ENCODE assay signal across 8 mouse cellular contexts in the genomic region with DNA sequence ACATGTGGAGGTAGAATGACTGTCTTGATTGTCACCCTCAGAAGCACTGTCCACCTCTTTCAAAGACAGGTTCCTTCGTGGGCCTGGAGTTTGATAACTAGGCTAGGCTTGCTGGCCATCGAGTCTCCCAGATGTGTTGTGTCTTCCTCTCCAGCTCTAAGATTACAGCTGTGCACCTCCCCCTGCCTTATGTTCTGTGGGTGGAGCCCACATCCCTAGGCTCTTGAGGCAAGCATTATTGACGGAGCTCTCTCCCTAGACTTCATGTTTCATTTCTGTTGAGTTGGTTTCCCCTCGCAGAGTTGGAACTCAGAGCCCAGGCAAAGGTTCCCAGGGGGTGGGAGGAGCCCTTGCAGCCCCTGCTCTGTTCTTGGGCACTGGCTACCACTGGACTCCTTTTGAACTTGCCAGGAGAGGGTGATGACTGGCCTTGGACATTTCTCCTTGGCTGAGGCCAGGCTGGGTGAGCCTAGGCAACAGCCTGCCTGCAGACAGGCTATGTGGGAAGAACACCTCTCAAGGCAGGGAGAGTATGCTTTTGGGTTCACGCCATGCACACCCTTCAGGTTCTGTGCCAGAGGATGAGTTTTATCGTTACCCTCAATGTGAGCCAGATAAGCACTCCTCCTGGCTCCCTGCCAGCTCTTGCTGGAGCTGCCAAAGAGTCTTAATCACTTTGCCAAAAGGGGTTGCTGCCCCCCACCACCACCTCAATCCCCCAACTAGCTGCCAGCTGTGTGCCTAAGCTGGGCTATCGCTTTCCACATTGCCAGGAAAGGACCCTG. TPM values are rescaled to one million over a fixed set of nuclear protein-coding genes. Genes with fewer than 3 reads are reported as not detected.
A peak's percentile ranks its signal among the peaks of the same experiment; 100 is the strongest.
DNase-seq lines count a peak whose midpoint lies in the region; ATAC-seq and TF ChIP-seq lines count a peak whose summit lies in the region.

No protein-coding gene starts in this region.

- H3K27me3 ChIP-seq in heart, embryonic 13.5 days (replicated peaks) = no peaks in the 10 kb centered on the region
- H3K27me3 ChIP-seq in lung, postnatal 0 days (replicated peaks; ENCODE audit: insufficient read depth, low read length) = no peaks in the 10 kb centered on the region
- H3K27me3 ChIP-seq in stomach, embryonic 14.5 days (ENCODE audit: control insufficient read depth, insufficient read depth, low read length) = no peaks in the 10 kb centered on the region

- no peak for TF ChIP-seq CTCF in lung, postnatal 0 days (IDR thresholded peaks at IDR 0.05)
- TF ChIP-seq CTCF in layer of hippocampus, adult 2 months (conservative IDR thresholded peaks at IDR 0.05) = no peak

- TF ChIP-seq EP300 in lung, postnatal 0 days (IDR thresholded peaks at IDR 0.05) = no peak

- H3K27ac ChIP-seq in heart, embryonic 13.5 days (replicated peaks) = peak overlapping the region; percentile 65
- H3K27ac ChIP-seq in lung, postnatal 0 days (ENCODE audit: low read length) = no peak overlapping the region
- no peak overlapping the region for H3K27ac ChIP-seq in stomach, embryonic 14.5 days (ENCODE audit: low read length)
- H3K27ac ChIP-seq in layer of hippocampus, adult 2 months = no peak overlapping the region

- no peaks in the 10 kb centered on the region for H3K36me3 ChIP-seq in heart, embryonic 13.5 days
- no peaks in the 10 kb centered on the region for H3K36me3 ChIP-seq in lung, postnatal 0 days (ENCODE audit: insufficient read depth, low read length)
- no peaks in the 10 kb centered on the region for H3K36me3 ChIP-seq in stomach, embryonic 14.5 days (ENCODE audit: control insufficient read depth, insufficient read depth, low read length)

- H3K9ac ChIP-seq in heart, embryonic 13.5 days = peak overlapping the region; percentile 19; the same call in 1 of the 2 replicates
- no peak overlapping the region for H3K9ac ChIP-seq in lung, postnatal 0 days (replicated peaks; ENCODE audit: low read depth)
- no peak overlapping the region for H3K9ac ChIP-seq in stomach, embryonic 14.5 days (replicated peaks; ENCODE audit: low read depth, low read length)

- ATAC-seq in heart, embryonic 13.5 days (ENCODE audit: extremely low read depth, insufficient number of reproducible peaks, low FRiP score, low TSS enrichment) = peak; percentile 14; the same call in 1 of the 2 replicates
- ATAC-seq in lung, postnatal 0 days = peak; percentile 37; the same call in 1 of the 2 replicates
- ATAC-seq in stomach, embryonic 14.5 days (ENCODE audit: insufficient number of reproducible peaks, insufficient read depth, low FRiP score, low read depth) = peak; percentile 69; the same call in 1 of the 2 replicates

- H3K4me3 ChIP-seq in heart, embryonic 13.5 days = no peak overlapping the region
- H3K4me3 ChIP-seq in lung, postnatal 0 days (ENCODE audit: low read depth, low read length) = no peak overlapping the region
- H3K4me3 ChIP-seq in stomach, embryonic 14.5 days (ENCODE audit: low read depth, low read length) = no peak overlapping the region
- no peak overlapping the region for H3K4me3 ChIP-seq in layer of hippocampus, adult 2 months

- H3K4me2 ChIP-seq in heart, embryonic 13.5 days = peak overlapping the region; percentile 20; the same call in 1 of the 2 replicates
- no peak overlapping the region for H3K4me2 ChIP-seq in lung, postnatal 0 days (replicated peaks; ENCODE audit: low read depth, low read length)
- H3K4me2 ChIP-seq in stomach, embryonic 14.5 days (replicated peaks; ENCODE audit: low read depth, low read length) = no peak overlapping the region

- 32% methylated on average over 7 of the region's 7 CpGs for WGBS in heart, embryonic 13.5 days
- 39% methylated on average over 7 of the region's 7 CpGs for WGBS in lung, postnatal 0 days
- 44% methylated on average over 7 of the region's 7 CpGs for WGBS in stomach, embryonic 14.5 days

- 0 out of 2 replicates have a peak, but pooled peaks cover 4% of the 10 kb centered on the region for H3K9me3 ChIP-seq in heart, embryonic 13.5 days
- no peaks in the 10 kb centered on the region for H3K9me3 ChIP-seq in lung, postnatal 0 days (ENCODE audit: low read length)
- no peaks in the 10 kb centered on the region for H3K9me3 ChIP-seq in stomach, embryonic 14.5 days (ENCODE audit: control insufficient read depth, low read depth, low read length)

- peak; percentile 92 for DNase-seq in heart, adult 11 months
- DNase-seq in heart, adult 8-10 months (ENCODE audit: low spot score) = no peak
- peak; percentile 88 for DNase-seq in 416B (ENCODE audit: low read depth)
- peak; percentile 44 for DNase-seq in cerebellum, adult 11-12 months
- DNase-seq in lung, postnatal 0 days (ENCODE audit: low spot score) = peak; percentile 38
- no peak for DNase-seq in layer of hippocampus, adult 2 months (ENCODE audit: low spot score in 2 of 2)

- H3K4me1 ChIP-seq in heart, embryonic 13.5 days = peaks cover 36% of the 10 kb centered on the region
- H3K4me1 ChIP-seq in lung, postnatal 0 days (ENCODE audit: insufficient read depth, low read depth, low read length) = peaks cover 8% of the 10 kb centered on the region; the same call in 1 of the 2 replicates
- H3K4me1 ChIP-seq in stomach, embryonic 14.5 days (ENCODE audit: control insufficient read depth, insufficient read depth, low read length) = peaks cover 7% of the 10 kb centered on the region; the same call in 1 of the 2 replicates

RNA-seq across cellular contexts. Expression of a gene that starts 30.1 kb away (rescaled TPM):
- total RNA-seq in heart, adult 8-10 months (2022) = under 1 TPM in 1 of 4 experiments, not detected in 3; 0.26 TPM
- polyA plus RNA-seq in heart, embryonic 13.5 days (2015; fragmentation: Nextera tagmentation; extraction: Ambion mirVana) = 0.21 and 0.93 TPM in 2 replicates
- polyA plus RNA-seq in lung, postnatal 0 days (2015; fragmentation: Nextera tagmentation; extraction: Ambion mirVana) = 0.21 and 0.31 TPM in 2 replicates
- polyA plus RNA-seq in stomach, embryonic 14.5 days (2014; fragmentation: Nextera tagmentation; extraction: Ambion mirVana) = 0.90 and 0.94 TPM in 2 replicates
- under 1 TPM; 0.20 to 0.39 TPM for total RNA-seq in layer of hippocampus, adult 2 months (2021)

Comparison
In these comparisons a context has a peak if more than half of its experiments do, and no peak if none do; other contexts are left out.
1. DNase-seq: peak in heart, adult 11 months (single experiment), 416B (single experiment), cerebellum, adult 11-12 months (single experiment) and lung, postnatal 0 days (single experiment); none in heart, adult 8-10 months (single experiment) and layer of hippocampus, adult 2 months (0 of 2).
2. ATAC-seq: peak in every context shown above with its lines; median percentile 69 in stomach, embryonic 14.5 days; 37 in lung, postnatal 0 days; 14 in heart, embryonic 13.5 days.